Mouse (Mus musculus) cerebral cortex, adult 2 months (tissue): ENCODE measurements around the gene Picalm.

ENCODE experiments used
- WGBS: fragments of 180-500 bp; shearing (Covaris S2); methylation state at CpG from one replicate; pipeline ENCODE4 v1.1.7; 2018; 5-methylcytosine and 5-hydroxymethylcytosine counted together

Picalm gene

GRCm38 (mm10) chr7:90221487-90221886 is 91.5 kb downstream of the Picalm start:
- 87% methylated on average over 2 of the region's 2 CpGs for WGBS

DNA sequence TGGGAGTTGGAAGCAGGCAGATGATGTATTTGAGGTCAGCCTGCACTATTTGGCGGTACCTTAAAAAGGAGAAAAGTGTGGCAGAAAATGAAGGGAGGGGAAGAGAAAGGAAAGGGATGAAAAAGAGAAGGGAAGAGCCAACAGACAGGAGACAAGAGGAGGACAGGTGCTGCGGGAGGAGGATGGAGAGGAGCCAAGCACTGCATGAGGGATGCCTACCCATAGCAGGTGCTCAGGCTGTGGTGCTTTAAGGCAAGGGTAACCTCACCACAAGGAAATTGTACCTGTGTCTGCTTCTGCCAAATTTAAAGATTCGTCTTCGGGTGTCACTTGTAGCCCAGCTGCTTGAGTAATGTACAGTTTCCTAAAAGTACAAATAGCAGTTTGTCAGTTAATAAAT is 98.1 kb downstream of the Picalm start:
- 91% methylated on average over 4 of the region's 4 CpGs for WGBS

DNA sequence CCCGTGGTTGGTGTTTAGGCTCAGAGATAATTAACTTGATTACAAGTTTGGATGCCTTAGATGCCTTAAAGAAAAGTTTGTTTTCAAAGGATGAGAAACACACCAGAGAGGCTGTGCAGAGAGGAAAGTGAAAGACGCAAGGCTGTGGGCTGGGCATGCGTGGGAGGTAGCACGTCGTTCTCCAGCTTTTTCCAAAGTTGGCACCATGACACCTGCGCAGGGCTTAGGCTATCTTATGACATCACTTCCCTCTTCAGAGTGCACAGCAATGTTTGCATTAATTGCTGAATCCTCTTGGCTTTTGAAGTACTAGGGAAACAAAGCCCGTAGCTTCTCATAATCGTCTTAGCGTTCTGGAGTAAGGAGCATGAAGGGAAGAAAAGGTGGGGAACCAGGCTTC is 101.4 kb downstream of the Picalm start:
- 42% methylated on average over 9 of the region's 9 CpGs for WGBS

GRCm38 (mm10) chr7:90233921-90234320 is 103.9 kb downstream of the Picalm start:
- 68% methylated on average over 4 of the region's 4 CpGs for WGBS

DNA sequence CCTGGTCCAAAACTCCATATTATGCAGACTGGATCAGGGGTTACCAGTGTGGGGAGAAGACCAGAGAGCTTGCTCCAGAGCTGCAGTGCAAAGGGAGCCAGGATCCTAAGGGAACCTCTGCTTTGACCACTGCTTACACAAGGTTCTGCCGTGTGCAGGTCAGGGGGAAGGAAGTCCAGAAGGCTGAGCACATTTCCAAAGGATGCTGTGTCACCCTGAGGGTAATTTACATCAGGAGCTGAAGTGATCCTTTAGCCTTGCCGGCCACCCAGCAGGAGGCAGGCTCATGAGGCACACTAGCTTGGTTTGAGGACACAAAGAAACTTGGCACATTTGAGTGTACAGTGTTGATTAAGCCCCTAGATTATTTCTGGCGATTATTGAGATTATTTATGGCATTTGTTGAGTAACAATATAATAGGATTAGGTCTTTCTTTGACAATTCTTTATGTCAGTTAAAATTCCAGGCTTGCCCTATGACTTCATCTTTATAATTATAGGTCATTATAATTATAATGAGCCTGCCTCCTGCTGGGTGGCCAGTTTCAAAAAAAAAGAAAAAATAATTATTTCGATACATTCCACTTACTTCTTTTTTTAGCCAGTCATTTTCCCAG is 106.4 kb downstream of the Picalm start:
- 41% methylated on average over 4 of the region's 4 CpGs for WGBS

- 93% methylated on average over 6 of the region's 6 CpGs for WGBS
Observed at GRCm38 (mm10) chr7:90243151-90243550, 113.1 kb downstream of the Picalm start.

GRCm38 (mm10) chr7:90243643-90244042 is 113.6 kb downstream of the Picalm start:
- WGBS, result 75% methylated on average over 5 of the region's 5 CpGs

GRCm38 (mm10) chr7:90252946-90253345 is 122.9 kb downstream of the Picalm start:
- 65% methylated on average over 5 of the region's 5 CpGs for WGBS

DNA sequence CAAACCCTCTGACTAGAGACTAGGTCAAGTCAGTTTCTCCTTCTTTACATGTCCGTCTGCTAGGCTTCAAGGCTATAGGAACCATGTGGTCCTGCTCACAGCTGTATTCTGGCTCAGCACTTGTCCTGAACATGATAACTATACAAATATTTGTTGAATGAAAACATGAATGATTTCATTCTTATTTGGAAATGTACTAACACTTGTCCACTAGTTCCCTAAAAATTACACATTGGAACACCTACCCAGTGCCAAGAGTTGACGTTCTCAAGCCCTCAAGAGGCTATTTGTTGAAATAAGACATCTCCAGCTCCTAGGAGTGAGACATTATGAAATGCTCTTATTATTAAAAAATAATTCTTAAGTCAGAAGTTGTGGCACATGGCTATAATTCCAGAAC is 128.7 kb downstream of the Picalm start:
- 94% methylated on average over 2 of the region's 2 CpGs for WGBS

DNA sequence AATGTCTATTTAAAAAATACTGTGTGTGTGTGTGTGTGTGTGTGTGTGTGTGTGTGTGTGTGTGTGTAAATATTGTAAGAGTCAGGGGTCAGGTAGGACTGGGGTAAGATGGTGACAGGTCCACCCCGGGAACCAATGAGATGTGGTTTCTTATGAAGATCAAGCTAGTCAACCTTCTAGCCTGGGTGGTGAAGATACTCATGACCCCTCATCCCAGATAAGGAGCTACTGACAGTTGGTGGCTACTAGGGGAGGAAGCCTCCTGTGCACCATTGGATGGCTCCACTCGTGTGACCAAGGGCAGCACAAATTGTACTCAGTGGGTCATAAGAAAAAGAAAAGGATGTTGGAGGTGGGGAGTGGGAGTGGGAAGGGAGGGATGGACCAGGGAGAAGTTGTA is 129.9 kb downstream of the Picalm start:
- 82% methylated on average over 2 of the region's 2 CpGs for whole genome bisulfite sequencing

- 36% methylated on average over 7 of the region's 7 CpGs for WGBS
Observed at GRCm38 (mm10) chr7:90261902-90262599, 132.0 kb downstream of the Picalm start.
